Mouse (Mus musculus): ENCODE data around the gene Aff1. TPM values are rescaled to one million over a fixed set of nuclear protein-coding genes. Genes with fewer than 3 reads are reported as not detected.

Gene Aff1
- polyA plus RNA-seq, 1 experiment from 2014 or later = 1.9 TPM

GRCm38 (mm10) chr5:103889766-103890165, 197.6 kb downstream of the Aff1 start:
- 62% methylated on average over 15 of the region's 15 CpGs for WGBS

GRCm38 (mm10) chr5:103898310-103898709, 206.1 kb downstream of the Aff1 start:
- Histone ChIP-seq H3K4me3 (ENCODE audit: low read length) (no peak overlapping the region), H3K4me1 (ENCODE audit: control insufficient read depth, insufficient read depth, low read depth, low read length) (no peaks in the 10 kb centered on the region), H3K9me3 (ENCODE audit: control insufficient read depth, low read length) (no peaks in the 10 kb centered on the region), H3K4me2 (ENCODE audit: low read length) (no peak overlapping the region), H3K27me3 (replicated peaks; ENCODE audit: control insufficient read depth, insufficient read depth, low read length) (no peaks in the 10 kb centered on the region), H3K36me3 (ENCODE audit: control insufficient read depth, insufficient read depth, low read length) (no peaks in the 10 kb centered on the region), H3K27ac (ENCODE audit: low read depth, low read length) (no peak overlapping the region), H3K9ac (ENCODE audit: low read depth, low read length) (no peak overlapping the region)
- no peak for ATAC-seq
- 11% methylated on average over 1 of the region's 1 CpGs for WGBS

More at GRCm38 (mm10) chr5:103889766-103890165, 197.6 kb downstream of the Aff1 start:
- ATAC-seq = no peak
- H3K4me1 ChIP-seq (ENCODE audit: control insufficient read depth, insufficient read depth, low read depth, low read length) = no peaks in the 10 kb centered on the region
- H3K9me3 ChIP-seq (ENCODE audit: control insufficient read depth, low read length) = no peaks in the 10 kb centered on the region
- H3K27ac ChIP-seq (ENCODE audit: low read depth, low read length) = no peak overlapping the region
- no peaks in the 10 kb centered on the region for H3K27me3 ChIP-seq (replicated peaks; ENCODE audit: control insufficient read depth, insufficient read depth, low read length)
- H3K36me3 ChIP-seq (ENCODE audit: control insufficient read depth, insufficient read depth, low read length) = no peaks in the 10 kb centered on the region
- no peak overlapping the region for H3K4me2 ChIP-seq (ENCODE audit: low read length)
- no peak overlapping the region for H3K4me3 ChIP-seq (ENCODE audit: low read length)
- H3K9ac ChIP-seq (ENCODE audit: low read depth, low read length) = no peak overlapping the region

Other genes starting within 250 kb of the Aff1 start
- 0.32 and 0.34 TPM in 2 replicates for gene Slc10a6, start 63.0 kb upstream of the Aff1 start, polyA plus RNA-seq (2015; fragmentation: Nextera tagmentation; extraction: Ambion mirVana)
- gene 1700016H13Rik, start 36.4 kb upstream of the Aff1 start, polyA plus RNA-seq (2015; fragmentation: Nextera tagmentation; extraction: Ambion mirVana) = 0.15 and 0.28 TPM in 2 replicates
- 40.7 and 42.5 TPM in 2 replicates for gene Klhl8, start 218.9 kb downstream of the Aff1 start, polyA plus RNA-seq (2015; fragmentation: Nextera tagmentation; extraction: Ambion mirVana)